Mouse (Mus musculus): ENCODE measurements around the gene Higd1a. TPM values are rescaled to one million over a fixed set of nuclear protein-coding genes. Genes with fewer than 3 reads are reported as not detected.

Higd1a gene
- total RNA-seq (2015; ENCODE audit: low replicate concordance) (8.8 and 12.5 TPM in 2 replicates), total RNA-seq (2017; ENCODE audit: low replicate concordance) (2.3 and 9.5 TPM in 2 replicates)

GRCm38 (mm10) chr9:121858153-121858488 is at the start of gene Higd1a:
Higd1a (minus strand) TSS chr9:121858362.
- ATAC-seq (replicated peaks; ENCODE audit: low FRiP score, poor library complexity, severe bottlenecking), result no peak

GRCm38 (mm10) chr9:121907356-121908070 is 49.4 kb upstream of the Higd1a start:
- no peak for ATAC-seq (replicated peaks; ENCODE audit: low FRiP score, poor library complexity, severe bottlenecking)

GRCm38 (mm10) chr9:121906456-121906855 is 48.3 kb upstream of the Higd1a start:
- ATAC-seq (replicated peaks; ENCODE audit: low FRiP score, poor library complexity, severe bottlenecking), result no peak

GRCm38 (mm10) chr9:121905556-121906185 is 47.5 kb upstream of the Higd1a start:
- no peak for ATAC-seq (replicated peaks; ENCODE audit: low FRiP score, poor library complexity, severe bottlenecking)

GRCm38 (mm10) chr9:121904946-121905345 is 46.8 kb upstream of the Higd1a start:
- no peak for ATAC-seq (replicated peaks; ENCODE audit: low FRiP score, poor library complexity, severe bottlenecking)

GRCm38 (mm10) chr9:121904319-121904718 is 46.2 kb upstream of the Higd1a start:
- ATAC-seq (replicated peaks; ENCODE audit: low FRiP score, poor library complexity, severe bottlenecking), result no peak

GRCm38 (mm10) chr9:121903476-121904305 is 45.5 kb upstream of the Higd1a start:
- ATAC-seq (replicated peaks; ENCODE audit: low FRiP score, poor library complexity, severe bottlenecking), result no peak

GRCm38 (mm10) chr9:121901710-121902700 is 43.8 kb upstream of the Higd1a start:
- ATAC-seq (replicated peaks; ENCODE audit: low FRiP score, poor library complexity, severe bottlenecking), result no peak

- ATAC-seq (replicated peaks; ENCODE audit: low FRiP score, poor library complexity, severe bottlenecking), result no peak
These were observed 42.2 kb upstream of the Higd1a start for GRCm38 (mm10) chr9:121900282-121900855.

GRCm38 (mm10) chr9:121899306-121899705 is 41.1 kb upstream of the Higd1a start:
- ATAC-seq (replicated peaks; ENCODE audit: low FRiP score, poor library complexity, severe bottlenecking), result no peak

GRCm38 (mm10) chr9:121898245-121898644 is 40.1 kb upstream of the Higd1a start, which contains the start of gene Ackr2:
Ackr2 (plus strand) TSS chr9:121898355.
- ATAC-seq (replicated peaks; ENCODE audit: low FRiP score, poor library complexity, severe bottlenecking), result no peak

- no peak for ATAC-seq (replicated peaks; ENCODE audit: low FRiP score, poor library complexity, severe bottlenecking)
These were observed 38.7 kb upstream of the Higd1a start for GRCm38 (mm10) chr9:121896820-121897219.

GRCm38 (mm10) chr9:121895392-121895993 is 37.3 kb upstream of the Higd1a start:
- ATAC-seq (replicated peaks; ENCODE audit: low FRiP score, poor library complexity, severe bottlenecking), result no peak

GRCm38 (mm10) chr9:121894447-121894846 is 36.3 kb upstream of the Higd1a start:
- no peak for ATAC-seq (replicated peaks; ENCODE audit: low FRiP score, poor library complexity, severe bottlenecking)

GRCm38 (mm10) chr9:121892057-121892687 is 34.0 kb upstream of the Higd1a start:
- ATAC-seq (replicated peaks; ENCODE audit: low FRiP score, poor library complexity, severe bottlenecking), result no peak

- no peak for ATAC-seq (replicated peaks; ENCODE audit: low FRiP score, poor library complexity, severe bottlenecking)
These were observed 33.1 kb upstream of the Higd1a start for GRCm38 (mm10) chr9:121891301-121891700.

- no peak for ATAC-seq (replicated peaks; ENCODE audit: low FRiP score, poor library complexity, severe bottlenecking)
These were observed 32.3 kb upstream of the Higd1a start for GRCm38 (mm10) chr9:121890441-121890941.

- no peak for ATAC-seq (replicated peaks; ENCODE audit: low FRiP score, poor library complexity, severe bottlenecking)
These were observed 31.8 kb upstream of the Higd1a start for GRCm38 (mm10) chr9:121889927-121890440.

Data from erythroblast, adult 5-6 weeks (primary cell).